Mouse (Mus musculus): ENCODE measurements around the gene Ddx50. TPM values are rescaled to one million over a fixed set of nuclear protein-coding genes. Genes with fewer than 3 reads are reported as not detected.

The Ddx50 gene
- polyA plus RNA-seq, 2 experiments: 22.7 to 36.7 TPM

- Histone ChIP-seq H3K27me3 (ENCODE audit: control insufficient read depth, insufficient read depth, low read length) (no peaks in the 10 kb centered on the region), H3K4me2 (ENCODE audit: low read depth) (no peak overlapping the region), H3K9ac (replicated peaks) (no peak overlapping the region), H3K4me3 (ENCODE audit: insufficient read depth in 1 of 2, low read depth in 2 of 2, low read length in 2 of 2) (no peak overlapping the region), H3K36me3 (replicated peaks; ENCODE audit: control insufficient read depth, insufficient read depth, low read depth) (no peaks in the 10 kb centered on the region), H3K27ac (no peak overlapping the region), H3K4me1 (replicated peaks; ENCODE audit: control insufficient read depth in 2 of 2, insufficient read depth in 2 of 2, low read length in 1 of 2) (peaks cover 8 to 15% of the 10 kb centered on the region in 2 experiments; a peak in 3 of 4 replicates), H3K9me3 (ENCODE audit: control insufficient read depth, low read length) (no peaks in the 10 kb centered on the region)
- ATAC-seq (ENCODE audit: insufficient read depth): no peak
- TF ChIP-seq CTCF (IDR thresholded peaks at IDR 0.05; ENCODE audit: low read depth) (no peak), EP300 (IDR thresholded peaks at IDR 0.05; ENCODE audit: low read depth) (no peak)
- DNase-seq (ENCODE audit: low read depth in 3 of 3, low spot score in 3 of 3): no peak
- WGBS (ENCODE audit: insufficient replicate concordance): 58% methylated on average over 2 of the region's 2 CpGs
Measured at GRCm38 (mm10) chr10:62668463-62668862, 17.4 kb upstream of the Ddx50 start.

GRCm38 (mm10) chr10:62668043-62668442, 17.0 kb upstream of the Ddx50 start:
- DNase-seq (ENCODE audit: low read depth in 3 of 3, low spot score in 3 of 3) (peak; percentile 45 to 55 (median 46)), ATAC-seq (ENCODE audit: insufficient read depth) (peak; percentile 89)
- peak overlapping the region; percentile 31 for H3K4me2 ChIP-seq (ENCODE audit: low read depth)
- H3K9ac ChIP-seq (replicated peaks): no peak overlapping the region
- 11% methylated on average over 5 of the region's 5 CpGs for WGBS (ENCODE audit: insufficient replicate concordance)
- H3K4me3 ChIP-seq (ENCODE audit: insufficient read depth in 1 of 2, low read depth in 2 of 2, low read length in 2 of 2): no peak overlapping the region
- H3K36me3 ChIP-seq (replicated peaks; ENCODE audit: control insufficient read depth, insufficient read depth, low read depth): no peaks in the 10 kb centered on the region
- peaks cover 8 to 15% of the 10 kb centered on the region in 2 experiments; a peak in 3 of 4 replicates for H3K4me1 ChIP-seq (replicated peaks; ENCODE audit: control insufficient read depth in 2 of 2, insufficient read depth in 2 of 2, low read length in 1 of 2)
- no peaks in the 10 kb centered on the region for H3K9me3 ChIP-seq (ENCODE audit: control insufficient read depth, low read length)
- H3K27ac ChIP-seq: no peak overlapping the region
- TF ChIP-seq CTCF (IDR thresholded peaks at IDR 0.05; ENCODE audit: low read depth): no peak
- peak; percentile 81 for TF ChIP-seq EP300 (IDR thresholded peaks at IDR 0.05; ENCODE audit: low read depth)
- no peaks in the 10 kb centered on the region for H3K27me3 ChIP-seq (ENCODE audit: control insufficient read depth, insufficient read depth, low read length)

- Histone ChIP-seq H3K4me1 (replicated peaks; ENCODE audit: control insufficient read depth in 2 of 2, insufficient read depth in 2 of 2, low read length in 1 of 2) (peaks cover 8 to 16% of the 10 kb centered on the region in 2 experiments; a peak in 3 of 4 replicates), H3K9me3 (ENCODE audit: control insufficient read depth, low read length) (no peaks in the 10 kb centered on the region), H3K4me3 (ENCODE audit: insufficient read depth in 1 of 2, low read depth in 2 of 2, low read length in 2 of 2) (peak overlapping the region; percentile 17 to 23), H3K27ac (no peak overlapping the region), H3K27me3 (ENCODE audit: control insufficient read depth, insufficient read depth, low read length) (no peaks in the 10 kb centered on the region), H3K9ac (replicated peaks) (no peak overlapping the region; the same call in 1 of the 2 replicates), H3K4me2 (ENCODE audit: low read depth) (peak overlapping the region; percentile 59), H3K36me3 (replicated peaks; ENCODE audit: control insufficient read depth, insufficient read depth, low read depth) (no peaks in the 10 kb centered on the region)
- no peak for ATAC-seq (ENCODE audit: insufficient read depth)
- no peak for DNase-seq (ENCODE audit: low read depth in 3 of 3, low spot score in 3 of 3)
- WGBS (ENCODE audit: insufficient replicate concordance): 11% methylated on average over 27 of the region's 27 CpGs
- TF ChIP-seq CTCF (IDR thresholded peaks at IDR 0.05; ENCODE audit: low read depth): no peak
- no peak for TF ChIP-seq EP300 (IDR thresholded peaks at IDR 0.05; ENCODE audit: low read depth)
Measured at GRCm38 (mm10) chr10:62664963-62665590, 14.1 kb upstream of the Ddx50 start.

- H3K9ac ChIP-seq (replicated peaks): no peak overlapping the region
- no peaks in the 10 kb centered on the region for H3K36me3 ChIP-seq (replicated peaks; ENCODE audit: control insufficient read depth, insufficient read depth, low read depth)
- no peaks in the 10 kb centered on the region for H3K9me3 ChIP-seq (ENCODE audit: control insufficient read depth, low read length)
- H3K4me1 ChIP-seq (replicated peaks; ENCODE audit: control insufficient read depth in 2 of 2, insufficient read depth in 2 of 2, low read length in 1 of 2): peaks cover 8 to 16% of the 10 kb centered on the region in 2 experiments; a peak in 3 of 4 replicates
- no peaks in the 10 kb centered on the region for H3K27me3 ChIP-seq (ENCODE audit: control insufficient read depth, insufficient read depth, low read length)
- TF ChIP-seq CTCF (IDR thresholded peaks at IDR 0.05; ENCODE audit: low read depth) (no peak), EP300 (IDR thresholded peaks at IDR 0.05; ENCODE audit: low read depth) (no peak)
- ATAC-seq (ENCODE audit: insufficient read depth) (no peak), DNase-seq (ENCODE audit: low read depth in 3 of 3, low spot score in 3 of 3) (no peak)
- H3K27ac ChIP-seq: no peak overlapping the region
- peak overlapping the region; percentile 59 for H3K4me2 ChIP-seq (ENCODE audit: low read depth)
- WGBS (ENCODE audit: insufficient replicate concordance): 73% methylated on average over 10 of the region's 10 CpGs
- H3K4me3 ChIP-seq (ENCODE audit: insufficient read depth in 1 of 2, low read depth in 2 of 2, low read length in 2 of 2): no peak overlapping the region
Measured at GRCm38 (mm10) chr10:62664171-62664570, 13.2 kb upstream of the Ddx50 start.

GRCm38 (mm10) chr10:62656711-62657110, 5.7 kb upstream of the Ddx50 start:
- no peak overlapping the region for H3K4me3 ChIP-seq (ENCODE audit: insufficient read depth in 1 of 2, low read depth in 2 of 2, low read length in 2 of 2)
- no peaks in the 10 kb centered on the region; a peak in 2 of 4 replicates for H3K4me1 ChIP-seq (replicated peaks; ENCODE audit: control insufficient read depth in 2 of 2, insufficient read depth in 2 of 2, low read length in 1 of 2)
- no peaks in the 10 kb centered on the region for H3K36me3 ChIP-seq (replicated peaks; ENCODE audit: control insufficient read depth, insufficient read depth, low read depth)
- TF ChIP-seq CTCF (IDR thresholded peaks at IDR 0.05; ENCODE audit: low read depth) (no peak), EP300 (IDR thresholded peaks at IDR 0.05; ENCODE audit: low read depth) (no peak)
- no peak overlapping the region for H3K9ac ChIP-seq (replicated peaks)
- no peaks in the 10 kb centered on the region for H3K9me3 ChIP-seq (ENCODE audit: control insufficient read depth, low read length)
- no peak for DNase-seq (ENCODE audit: low read depth in 3 of 3, low spot score in 3 of 3)
- no peak for ATAC-seq (ENCODE audit: insufficient read depth)
- H3K27ac ChIP-seq: no peak overlapping the region
- no peak overlapping the region for H3K4me2 ChIP-seq (ENCODE audit: low read depth)
- H3K27me3 ChIP-seq (ENCODE audit: control insufficient read depth, insufficient read depth, low read length): no peaks in the 10 kb centered on the region
- 63% methylated on average over 7 of the region's 7 CpGs for whole genome bisulfite sequencing (ENCODE audit: insufficient replicate concordance)
